Mouse (Mus musculus): ENCODE data around the gene Sez6l2. TPM values are rescaled to one million over a fixed set of nuclear protein-coding genes. Genes with fewer than 3 reads are reported as not detected.
A peak's percentile ranks its signal among the peaks of the same experiment; 100 is the strongest.

Sez6l2 gene
- polyA plus RNA-seq, 1 experiment from 2014 or later = 17.7 TPM

GRCm38 (mm10) chr7:126941171-126941570, 9.2 kb upstream of the Sez6l2 start:
- WGBS = 46% methylated on average over 6 of the region's 6 CpGs
- H3K27ac ChIP-seq = no peak overlapping the region
- H3K4me1 ChIP-seq = no peaks in the 10 kb centered on the region
- H3K9me3 ChIP-seq = no peaks in the 10 kb centered on the region
- peaks cover 44% of the 10 kb centered on the region for H3K36me3 ChIP-seq
- no peak overlapping the region for H3K4me3 ChIP-seq
- H3K27me3 ChIP-seq (replicated peaks) = no peaks in the 10 kb centered on the region
- H3K4me2 ChIP-seq (replicated peaks) = no peak overlapping the region
- H3K9ac ChIP-seq = no peak overlapping the region
- ATAC-seq (ENCODE audit: low FRiP score, low read depth) = no peak

GRCm38 (mm10) chr7:126941801-126942200, 8.6 kb upstream of the Sez6l2 start:
- ATAC-seq (ENCODE audit: low FRiP score, low read depth) = no peak
- Histone ChIP-seq H3K9me3 (no peaks in the 10 kb centered on the region), H3K27me3 (replicated peaks) (no peaks in the 10 kb centered on the region), H3K4me2 (replicated peaks) (no peak overlapping the region), H3K4me1 (no peaks in the 10 kb centered on the region), H3K36me3 (peaks cover 43% of the 10 kb centered on the region), H3K27ac (no peak overlapping the region), H3K4me3 (no peak overlapping the region), H3K9ac (no peak overlapping the region)
- 63% methylated on average over 5 of the region's 5 CpGs for WGBS

GRCm38 (mm10) chr7:126946530-126946929, 3.8 kb upstream of the Sez6l2 start:
- no peak overlapping the region for H3K4me2 ChIP-seq (replicated peaks)
- no peak overlapping the region for H3K9ac ChIP-seq
- peaks cover 32% of the 10 kb centered on the region for H3K36me3 ChIP-seq
- no peaks in the 10 kb centered on the region for H3K9me3 ChIP-seq
- no peak for ATAC-seq (ENCODE audit: low FRiP score, low read depth)
- no peak overlapping the region for H3K27ac ChIP-seq
- no peak overlapping the region for H3K4me3 ChIP-seq
- H3K4me1 ChIP-seq = peaks cover 15% of the 10 kb centered on the region
- 58% methylated on average over 3 of the region's 3 CpGs for WGBS
- H3K27me3 ChIP-seq (replicated peaks) = peaks cover 16% of the 10 kb centered on the region

- peaks cover 18% of the 10 kb centered on the region for H3K36me3 ChIP-seq
- H3K27me3 ChIP-seq (replicated peaks) = peaks cover 17% of the 10 kb centered on the region
- H3K4me1 ChIP-seq = peaks cover 25% of the 10 kb centered on the region
- ATAC-seq (ENCODE audit: low FRiP score, low read depth) = no peak
- 0 out of 2 replicates have a peak overlapping the region, but pooled peaks have one; percentile 67 for H3K9ac ChIP-seq
- H3K4me3 ChIP-seq = peak overlapping the region; percentile 50; the same call in 1 of the 2 replicates
- H3K4me2 ChIP-seq (replicated peaks) = peak overlapping the region; percentile 98
- H3K27ac ChIP-seq = peak overlapping the region; percentile 74; the same call in 1 of the 2 replicates
- no peaks in the 10 kb centered on the region for H3K9me3 ChIP-seq
- 76% methylated on average over 9 of the region's 10 CpGs for WGBS
Measured at GRCm38 (mm10) chr7:126948626-126949025, 1.7 kb upstream of the Sez6l2 start.

- Histone ChIP-seq H3K27me3 (replicated peaks) (peaks cover 17% of the 10 kb centered on the region), H3K9ac (peak within 1 kb of the TSS; percentile 67), H3K4me2 (replicated peaks) (peak within 1 kb of the TSS; percentile 98), H3K27ac (peak within 1 kb of the TSS; percentile 74), H3K36me3 (peaks cover 14% of the 10 kb centered on the region), H3K4me3 (peak within 1 kb of the TSS; percentile 50), H3K4me1 (peaks cover 25% of the 10 kb centered on the region), H3K9me3 (no peaks in the 10 kb centered on the region)
- peak; percentile 73 for ATAC-seq (ENCODE audit: low FRiP score, low read depth)
- WGBS = under 1% methylated on average over 21 of the region's 21 CpGs
Measured at GRCm38 (mm10) chr7:126949403-126949792, 965 bp upstream of the Sez6l2 start, which contains the start of gene Asphd1. Gene Asphd1 (minus strand): TSS chr7:126949582.

GRCm38 (mm10) chr7:126950647-126951615, 568 bp downstream of the Sez6l2 start:
- WGBS = 7% methylated on average over 26 of the region's 26 CpGs
- ATAC-seq (ENCODE audit: low FRiP score, low read depth) = 0 out of 2 replicates have a peak, but pooled peaks have one; percentile 2
- Histone ChIP-seq H3K36me3 (peaks cover 3% of the 10 kb centered on the region; the same call in 1 of the 2 replicates), H3K9ac (peak overlapping the region; percentile 67), H3K4me1 (peaks cover 25% of the 10 kb centered on the region), H3K27ac (peak overlapping the region; percentile 74; the same call in 1 of the 2 replicates), H3K27me3 (replicated peaks) (peaks cover 17% of the 10 kb centered on the region), H3K4me2 (replicated peaks) (peak overlapping the region; percentile 98), H3K9me3 (no peaks in the 10 kb centered on the region), H3K4me3 (peak overlapping the region; percentile 50)

DNA sequence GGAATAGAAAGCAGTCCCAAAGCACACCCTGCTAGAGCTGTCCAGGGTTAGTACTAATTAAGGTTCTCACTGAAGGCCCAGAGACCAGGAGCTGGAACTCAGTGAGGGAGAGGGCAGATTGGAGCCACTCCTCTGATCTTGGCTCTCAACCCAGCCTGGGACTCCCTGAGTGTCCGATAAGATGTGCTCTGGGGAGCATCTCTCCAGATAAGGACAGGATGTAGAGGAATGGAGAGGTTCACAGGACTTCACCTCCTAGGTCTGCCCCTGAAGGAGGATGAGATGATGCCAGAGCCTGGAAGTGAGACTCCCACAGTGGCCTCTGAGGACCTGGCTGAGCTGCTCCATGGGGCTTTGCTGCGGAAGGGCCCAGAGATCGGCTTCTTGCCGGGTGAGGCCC, 1.4 kb downstream of the Sez6l2 start:
- peak overlapping the region; percentile 67 for H3K9ac ChIP-seq
- H3K4me1 ChIP-seq = peaks cover 25% of the 10 kb centered on the region
- H3K27me3 ChIP-seq (replicated peaks) = peaks cover 17% of the 10 kb centered on the region
- no peaks in the 10 kb centered on the region; the same call in 1 of the 2 replicates for H3K36me3 ChIP-seq
- no peak for ATAC-seq (ENCODE audit: low FRiP score, low read depth)
- H3K4me2 ChIP-seq (replicated peaks) = peak overlapping the region; percentile 98
- peak overlapping the region; percentile 3; the same call in 1 of the 2 replicates for H3K27ac ChIP-seq
- H3K9me3 ChIP-seq = no peaks in the 10 kb centered on the region
- 21% methylated on average over 4 of the region's 4 CpGs for WGBS
- peak overlapping the region; percentile 50 for H3K4me3 ChIP-seq

DNA sequence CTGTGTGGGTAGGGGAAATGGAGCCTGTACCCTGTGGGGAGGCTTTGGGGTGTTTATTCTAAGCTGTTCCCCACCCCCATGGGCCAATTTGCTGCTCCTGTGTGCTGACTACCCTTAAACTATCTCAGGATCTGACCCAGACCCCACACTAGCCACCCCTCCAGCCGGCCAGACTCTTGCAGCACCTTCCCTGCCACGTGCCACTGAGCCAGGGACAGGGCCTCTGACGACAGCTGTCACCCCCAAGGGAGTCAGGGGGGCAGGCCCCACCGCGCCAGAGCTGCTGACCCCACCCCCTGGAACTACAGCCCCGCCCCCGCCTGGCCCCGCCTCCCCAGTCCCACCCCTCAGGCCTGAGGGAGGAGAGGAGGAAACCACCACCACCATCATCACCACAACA, 2.3 kb downstream of the Sez6l2 start:
- Histone ChIP-seq H3K27me3 (replicated peaks) (peaks cover 17% of the 10 kb centered on the region), H3K4me2 (replicated peaks) (peak overlapping the region; percentile 98), H3K4me3 (peak overlapping the region; percentile 50), H3K9ac (peak overlapping the region; percentile 67; the same call in 1 of the 2 replicates), H3K4me1 (peaks cover 25% of the 10 kb centered on the region), H3K9me3 (no peaks in the 10 kb centered on the region), H3K36me3 (peaks cover 3% of the 10 kb centered on the region; the same call in 1 of the 2 replicates), H3K27ac (no peak overlapping the region)
- no peak for ATAC-seq (ENCODE audit: low FRiP score, low read depth)
- 0% methylated on average over 5 of the region's 8 CpGs for WGBS

DNA sequence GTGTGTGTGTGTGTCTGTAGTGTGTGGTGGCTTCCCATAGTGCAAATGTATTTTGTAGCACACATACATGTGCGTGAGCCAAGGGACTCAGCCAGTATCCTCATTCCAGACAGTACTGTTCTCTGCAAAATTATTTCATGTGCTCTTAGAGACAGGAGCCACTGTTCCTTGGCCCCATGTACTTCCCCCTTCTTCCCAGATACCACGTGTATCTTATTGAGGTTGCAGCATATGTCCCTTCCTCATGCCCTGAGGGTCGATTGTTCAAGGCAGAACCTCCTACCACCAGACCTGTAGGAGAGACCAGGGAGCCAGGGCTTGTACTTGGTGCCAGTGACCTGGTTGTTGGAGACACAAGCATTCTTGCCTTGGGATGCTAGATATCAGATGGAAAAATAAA, 4.8 kb downstream of the Sez6l2 start:
- WGBS = 74% methylated on average over 3 of the region's 3 CpGs
- peaks cover 3% of the 10 kb centered on the region; the same call in 1 of the 2 replicates for H3K36me3 ChIP-seq

DNA sequence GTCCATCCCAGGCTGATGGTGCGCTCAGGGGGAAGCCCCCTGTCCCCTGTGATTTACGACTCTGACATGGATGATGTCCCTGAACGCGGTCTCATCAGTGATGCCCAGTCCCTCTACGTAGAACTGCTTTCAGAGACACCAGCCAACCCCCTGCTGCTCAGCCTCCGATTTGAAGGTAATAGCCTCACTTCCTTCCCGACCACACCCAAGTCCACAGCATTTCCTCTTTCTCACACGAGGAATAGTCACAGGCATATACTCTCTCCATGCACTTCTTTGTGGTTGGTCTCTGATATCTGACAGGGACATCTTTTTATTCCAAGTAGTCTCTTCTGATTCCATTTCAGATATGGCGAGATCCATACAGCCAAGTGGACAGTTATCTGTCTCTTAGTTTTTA, 9.4 kb downstream of the Sez6l2 start:
- H3K4me1 ChIP-seq = no peaks in the 10 kb centered on the region
- H3K9ac ChIP-seq = no peak overlapping the region
- H3K4me3 ChIP-seq = no peak overlapping the region
- peaks cover 19% of the 10 kb centered on the region for H3K27me3 ChIP-seq (replicated peaks)
- H3K4me2 ChIP-seq (replicated peaks) = no peak overlapping the region
- ATAC-seq (ENCODE audit: low FRiP score, low read depth) = no peak
- 57% methylated on average over 9 of the region's 9 CpGs for WGBS
- peaks cover 7% of the 10 kb centered on the region; the same call in 1 of the 2 replicates for H3K36me3 ChIP-seq
- H3K9me3 ChIP-seq = no peaks in the 10 kb centered on the region
- H3K27ac ChIP-seq = no peak overlapping the region

More for the DNA sequence above, 4.8 kb downstream of the Sez6l2 start:
- no peak overlapping the region for H3K27ac ChIP-seq
- no peak for ATAC-seq (ENCODE audit: low FRiP score, low read depth)
- peaks cover 11% of the 10 kb centered on the region for H3K4me1 ChIP-seq
- H3K27me3 ChIP-seq (replicated peaks) = peaks cover 15% of the 10 kb centered on the region
- no peak overlapping the region for H3K9ac ChIP-seq
- no peak overlapping the region for H3K4me2 ChIP-seq (replicated peaks)
- no peaks in the 10 kb centered on the region for H3K9me3 ChIP-seq
- H3K4me3 ChIP-seq = no peak overlapping the region

GRCm38 (mm10) chr7:126961095-126961494, 10.7 kb downstream of the Sez6l2 start:
- Histone ChIP-seq H3K4me2 (replicated peaks) (no peak overlapping the region), H3K27ac (no peak overlapping the region), H3K36me3 (peaks cover 9% of the 10 kb centered on the region; the same call in 1 of the 2 replicates), H3K4me1 (no peaks in the 10 kb centered on the region), H3K27me3 (replicated peaks) (peaks cover 19% of the 10 kb centered on the region), H3K9ac (no peak overlapping the region), H3K9me3 (no peaks in the 10 kb centered on the region), H3K4me3 (no peak overlapping the region)
- ATAC-seq (ENCODE audit: low FRiP score, low read depth) = no peak
- 81% methylated on average over 5 of the region's 5 CpGs for WGBS

DNA sequence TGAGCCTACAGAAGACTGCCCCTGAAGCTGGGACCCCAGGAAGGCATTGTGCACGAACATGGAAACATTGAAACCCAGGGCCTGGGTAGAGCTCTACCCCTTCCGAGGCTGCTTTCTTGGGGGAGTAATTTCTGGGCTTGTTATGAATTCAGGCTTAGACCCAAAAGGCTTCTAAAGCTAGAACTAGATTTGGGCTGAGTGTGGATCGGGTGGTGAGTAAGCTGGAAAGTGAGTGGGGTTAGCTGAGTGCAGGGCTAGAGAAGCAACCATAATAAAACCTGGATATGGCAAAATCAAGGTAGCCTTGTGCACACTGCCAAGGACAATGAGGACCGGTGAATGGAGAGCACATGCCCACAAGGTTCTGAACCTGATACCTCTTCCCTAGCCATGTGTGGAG, 11.6 kb downstream of the Sez6l2 start:
- H3K36me3 ChIP-seq = peaks cover 16% of the 10 kb centered on the region; the same call in 1 of the 2 replicates

More for the DNA sequence above, 11.6 kb downstream of the Sez6l2 start:
- no peaks in the 10 kb centered on the region for H3K9me3 ChIP-seq
- no peaks in the 10 kb centered on the region for H3K4me1 ChIP-seq
- no peak overlapping the region for H3K4me3 ChIP-seq
- 87% methylated on average over 4 of the region's 4 CpGs for WGBS
- ATAC-seq (ENCODE audit: low FRiP score, low read depth) = no peak
- H3K9ac ChIP-seq = no peak overlapping the region
- no peak overlapping the region for H3K27ac ChIP-seq
- H3K27me3 ChIP-seq (replicated peaks) = peaks cover 19% of the 10 kb centered on the region
- no peak overlapping the region for H3K4me2 ChIP-seq (replicated peaks)

All from neural tube, embryonic 12.5 days (tissue).